ENCODE assay signal across 10 mouse cellular contexts in the genomic region with DNA sequence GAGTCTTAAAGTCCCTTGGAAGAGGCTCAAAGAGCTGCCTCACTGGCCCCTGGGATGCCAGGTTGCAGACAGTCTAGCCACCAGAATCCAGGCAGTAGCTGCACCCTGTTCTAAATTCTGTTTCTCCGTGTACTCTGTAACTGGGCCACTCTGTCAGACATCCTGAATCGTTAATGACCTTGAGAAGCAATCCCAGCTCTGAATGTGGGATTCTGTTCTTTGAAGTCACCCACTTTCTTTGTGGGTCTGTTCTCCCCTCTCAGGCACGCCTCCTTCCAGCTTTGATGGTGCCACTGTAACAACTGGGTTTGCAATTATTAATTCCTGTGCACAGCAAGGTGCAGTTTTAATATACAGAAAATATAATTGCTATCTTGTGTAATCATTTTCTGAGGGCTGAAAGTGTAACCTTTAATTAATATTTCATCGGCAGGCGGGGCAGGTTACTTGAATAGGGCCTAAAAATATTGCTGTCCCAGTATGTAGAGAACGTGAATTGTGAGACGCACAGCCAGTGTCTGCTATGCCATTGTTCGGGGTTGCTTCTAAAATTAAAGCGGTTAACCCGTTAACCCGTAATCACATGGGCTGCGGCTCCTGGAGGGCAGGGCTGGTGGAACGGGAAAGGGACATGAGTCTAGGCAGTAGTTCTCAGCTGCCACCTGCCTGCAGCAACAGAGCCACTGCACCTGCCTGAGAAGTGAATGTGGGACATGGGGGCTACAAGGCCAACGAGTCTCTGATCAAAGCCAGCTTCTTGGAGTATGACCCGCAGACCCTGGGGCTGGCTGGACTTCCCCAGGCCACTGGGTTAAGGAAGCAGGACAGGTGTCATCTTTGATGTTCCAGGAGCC.
DNase-seq lines count a peak whose midpoint lies in the region; ATAC-seq and TF ChIP-seq lines count a peak whose summit lies in the region.
"Had no signal": no experiment of that assay in that cellular context is flagged by ENCODE, and none has a peak within 500 bp of the region (broad histone marks: within the 10 kb centered on the region; RNA-seq: fewer than 3 reads in every experiment).

No protein-coding gene starts in this region.

- peak; percentile 70 for TF ChIP-seq CTCF in heart, adult 2 months (IDR thresholded peaks at IDR 0.05)

- WGBS in heart, adult 2 months: 75% methylated on average over 15 of the region's 15 CpGs
- WGBS in heart, embryonic 11.5 days (ENCODE audit: insufficient replicate concordance): 73% methylated on average over 15 of the region's 15 CpGs
- WGBS in neural tube, embryonic 13.5 days: 56% methylated on average over 15 of the region's 15 CpGs
- WGBS in neural tube, embryonic 15.5 days: 58% methylated on average over 15 of the region's 15 CpGs

- no peak for ATAC-seq in heart, embryonic 11.5 days (replicated peaks; ENCODE audit: insufficient number of reproducible peaks, low FRiP score, low TSS enrichment)
- 0 out of 2 replicates have a peak, but pooled peaks have one; percentile 45 for ATAC-seq in neural tube, embryonic 13.5 days (ENCODE audit: low read depth)
- no peak for ATAC-seq in neural tube, embryonic 15.5 days (ENCODE audit: low FRiP score)

- peak overlapping the region; percentile 6; the same call in 1 of the 2 replicates for H3K27ac ChIP-seq in heart, adult 2 months
- H3K27ac ChIP-seq in heart, embryonic 11.5 days (ENCODE audit: low read depth, low read length): no peak overlapping the region
- H3K27ac ChIP-seq in neural tube, embryonic 13.5 days (replicated peaks): no peak overlapping the region
- no peak overlapping the region for H3K27ac ChIP-seq in neural tube, embryonic 15.5 days (replicated peaks)

- TF ChIP-seq EP300 in heart, adult 2 months (IDR thresholded peaks at IDR 0.05; ENCODE audit: insufficient read depth, low read depth, low read length): no peak

- no peak overlapping the region for H3K9ac ChIP-seq in heart, adult 2 months (ENCODE audit: low read depth, low read length)
- H3K9ac ChIP-seq in heart, embryonic 11.5 days (ENCODE audit: low read depth, low read length): no peak overlapping the region
- H3K9ac ChIP-seq in neural tube, embryonic 13.5 days: no peak overlapping the region
- H3K9ac ChIP-seq in neural tube, embryonic 15.5 days (replicated peaks): no peak overlapping the region

- no peaks in the 10 kb centered on the region for H3K27me3 ChIP-seq in heart, adult 2 months (ENCODE audit: control insufficient read depth, insufficient read depth, low read length)
- H3K27me3 ChIP-seq in heart, embryonic 11.5 days (ENCODE audit: control insufficient read depth, insufficient read depth, low read length): no peaks in the 10 kb centered on the region
- no peaks in the 10 kb centered on the region for H3K27me3 ChIP-seq in neural tube, embryonic 13.5 days
- H3K27me3 ChIP-seq in neural tube, embryonic 15.5 days (replicated peaks): no peaks in the 10 kb centered on the region

- H3K4me2 ChIP-seq in heart, embryonic 11.5 days: no peak overlapping the region
- H3K4me2 ChIP-seq in neural tube, embryonic 13.5 days: no peak overlapping the region
- no peak overlapping the region for H3K4me2 ChIP-seq in neural tube, embryonic 15.5 days

- H3K9me3 ChIP-seq in heart, embryonic 11.5 days (replicated peaks; ENCODE audit: control insufficient read depth, low read length): no peaks in the 10 kb centered on the region
- H3K9me3 ChIP-seq in neural tube, embryonic 13.5 days: no peaks in the 10 kb centered on the region
- no peaks in the 10 kb centered on the region for H3K9me3 ChIP-seq in neural tube, embryonic 15.5 days (replicated peaks)

- no peak for TF ChIP-seq POLR2A in heart, adult 2 months (IDR thresholded peaks at IDR 0.05; ENCODE audit: insufficient read depth, low read depth, low read length)

- H3K36me3 ChIP-seq in heart, adult 2 months (ENCODE audit: control insufficient read depth, insufficient read depth, low read length): no peaks in the 10 kb centered on the region
- H3K36me3 ChIP-seq in heart, embryonic 11.5 days (ENCODE audit: control insufficient read depth, insufficient read depth, low read length): no peaks in the 10 kb centered on the region
- no peaks in the 10 kb centered on the region for H3K36me3 ChIP-seq in neural tube, embryonic 13.5 days
- no peaks in the 10 kb centered on the region for H3K36me3 ChIP-seq in neural tube, embryonic 15.5 days

- H3K4me1 ChIP-seq in heart, adult 2 months (ENCODE audit: control insufficient read depth, insufficient read depth, low read length): peaks cover 17% of the 10 kb centered on the region
- H3K4me1 ChIP-seq in heart, embryonic 11.5 days (ENCODE audit: control insufficient read depth, insufficient read depth, low read length): peaks cover 15% of the 10 kb centered on the region
- peaks cover 17% of the 10 kb centered on the region for H3K4me1 ChIP-seq in neural tube, embryonic 13.5 days (replicated peaks)
- peaks cover 19% of the 10 kb centered on the region for H3K4me1 ChIP-seq in neural tube, embryonic 15.5 days

- H3K79me2 ChIP-seq in heart, adult 2 months (replicated peaks; ENCODE audit: control insufficient read depth, insufficient read depth, low read length): no peaks in the 10 kb centered on the region

- DNase-seq in heart, adult 2 months: peak; percentile 34 to 57
- peak; percentile 49 to 52 for DNase-seq in kidney, adult 8-10 months
- DNase-seq in retina, postnatal 1 day: peak; percentile 58
- DNase-seq in thymus, postnatal 0 days (ENCODE audit: low spot score): no peak
- no peak for DNase-seq in lung, postnatal 25 days (ENCODE audit: low spot score)
- DNase-seq: gastrocnemius, postnatal 10 days had no signal

- intact Hi-C loops in heart, adult 2 months (cut with DNase I): loop anchor here (2.0 kb wide), 2 partner anchors 60 to 68 kb away; no protein-coding TSS in a partner anchor

- no peak overlapping the region for H3K4me3 ChIP-seq in heart, adult 2 months
- no peak overlapping the region for H3K4me3 ChIP-seq in heart, embryonic 11.5 days (ENCODE audit: low read depth, low read length)
- no peak overlapping the region for H3K4me3 ChIP-seq in neural tube, embryonic 13.5 days
- no peak overlapping the region for H3K4me3 ChIP-seq in neural tube, embryonic 15.5 days (replicated peaks)
- H3K4me3 ChIP-seq: myocyte had no signal

Comparison
In these comparisons a context has a peak if more than half of its experiments do, and no peak if none do; other contexts are left out.
1. DNase-seq: peak in heart, adult 2 months (2 of 2), kidney, adult 8-10 months (2 of 2) and retina, postnatal 1 day (single experiment); none in thymus, postnatal 0 days (single experiment) and lung, postnatal 25 days (single experiment).